Mouse (Mus musculus) CD4-positive naive resting alpha-beta T cell, adult 57 days (primary cell): ENCODE results near the gene Plppr1. TPM values are rescaled to one million over a fixed set of nuclear protein-coding genes. Genes with fewer than 3 reads are reported as not detected.

Source experiments
- total RNA-seq: library from RNA; stranded (reverse); gene quantifications from one replicate; pipeline ENCODE4 v1.2.4, GENCODE M21; 2023

The Plppr1 gene
- not detected for total RNA-seq

DNA sequence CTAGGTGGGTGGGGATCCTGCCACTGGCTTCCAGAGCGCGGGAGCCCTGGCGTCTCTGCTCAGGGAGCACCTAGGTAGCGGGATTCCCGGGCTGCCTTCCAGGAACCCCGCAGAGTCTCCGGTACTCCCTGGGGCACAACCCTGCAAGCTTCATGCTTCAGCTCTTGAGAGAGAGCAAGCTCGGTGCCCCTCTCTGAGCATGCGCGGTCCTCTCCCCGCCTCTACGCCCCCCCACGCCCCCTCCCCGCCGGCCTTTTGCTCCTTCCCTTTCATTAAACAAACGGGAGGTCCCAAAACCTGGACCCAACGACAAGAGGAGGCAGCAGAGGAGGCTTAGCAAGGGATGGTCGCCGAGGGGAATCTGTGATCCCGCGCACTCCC, at the start of gene Plppr1:
Plppr1 (plus strand) TSS at position 253 of the 381 bp plus-strand sequence.

